Mouse (Mus musculus) cortical plate, adult 2 months (tissue): ENCODE measurements around the gene Cbx5.

Experiments used
- CTCF ChIP-seq: fragments of 200-500 bp; IDR thresholded peaks from 2 replicates; pipeline ENCODE4 v1.5.1; 2011; ENCODE audit warnings: mild to moderate bottlenecking, control low read depth, low read length; ENCODE audit not compliant: insufficient read depth; ENCODE audit errors: extremely low read depth
- POLR2A ChIP-seq: fragments of 200-500 bp; IDR thresholded peaks from 2 replicates; pipeline ENCODE4 v1.6.1; 2011; ENCODE audit warnings: mild to moderate bottlenecking, low read length, control low read depth; ENCODE audit not compliant: insufficient read depth; ENCODE audit errors: extremely low read depth

GRCm38 (mm10) chr15:103214149-103214548 lies 25.5 kb downstream of the Cbx5 start:
- TF ChIP-seq POLR2A (no peak), CTCF (no peak)
